Mouse (Mus musculus): ENCODE measurements around the gene Atic. TPM values are rescaled to one million over a fixed set of nuclear protein-coding genes. Genes with fewer than 3 reads are reported as not detected.

Atic gene
- polyA plus RNA-seq, 2 experiments = 56.0 to 67.8 TPM

DNA sequence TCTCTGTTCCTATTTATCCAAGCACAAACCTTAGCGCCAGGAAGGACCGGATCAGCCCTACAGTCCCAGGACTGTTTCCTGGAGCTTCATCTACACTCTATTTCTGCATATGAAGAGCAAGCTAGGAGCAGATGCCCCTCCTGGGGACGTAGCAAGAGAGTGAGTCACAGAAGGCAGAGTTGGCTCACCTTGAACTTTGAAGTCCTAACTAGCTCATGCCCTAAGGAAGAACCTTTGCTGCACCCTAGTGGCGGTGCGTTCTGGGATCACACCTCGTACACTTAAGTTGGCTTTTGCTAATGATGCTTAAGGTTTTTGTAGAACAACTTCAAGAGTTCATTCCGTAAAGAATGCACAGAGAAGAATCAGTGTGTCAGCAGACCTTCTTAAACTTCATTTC lies 25.3 kb upstream of the Atic start:
- Histone ChIP-seq H3K27ac (replicated peaks; ENCODE audit: low read depth, low read length) (no peak overlapping the region), H3K9ac (ENCODE audit: low read depth, low read length, severe bottlenecking) (no peak overlapping the region), H3K36me3 (ENCODE audit: control insufficient read depth, insufficient read depth, low read length) (no peaks in the 10 kb centered on the region), H3K4me1 (ENCODE audit: control insufficient read depth, insufficient read depth, low read length) (no peaks in the 10 kb centered on the region; the same call in 1 of the 2 replicates), H3K9me3 (ENCODE audit: control insufficient read depth, low read length) (no peaks in the 10 kb centered on the region), H3K4me2 (replicated peaks; ENCODE audit: low read depth, low read length, severe bottlenecking) (no peak overlapping the region), H3K27me3 (ENCODE audit: control insufficient read depth, insufficient read depth, low read length) (no peaks in the 10 kb centered on the region), H3K4me3 (replicated peaks; ENCODE audit: low read length) (no peak overlapping the region)
- DNase-seq (ENCODE audit: low spot score) = peak; percentile 69
- 19% methylated on average over 7 of the region's 7 CpGs for WGBS
- TF ChIP-seq POLR2A (IDR thresholded peaks at IDR 0.05; ENCODE audit: borderline replicate concordance, extremely low read depth, insufficient read depth, insufficient read length) = no peak
- no peak for ATAC-seq (ENCODE audit: low FRiP score, low read depth)

- ATAC-seq (ENCODE audit: low FRiP score, low read depth) (no peak), DNase-seq (ENCODE audit: low spot score) (no peak)
- no peaks in the 10 kb centered on the region for H3K4me1 ChIP-seq (ENCODE audit: control insufficient read depth, insufficient read depth, low read length)
- no peaks in the 10 kb centered on the region for H3K36me3 ChIP-seq (ENCODE audit: control insufficient read depth, insufficient read depth, low read length)
- WGBS = 82% methylated on average over 4 of the region's 4 CpGs
- no peak overlapping the region for H3K9ac ChIP-seq (ENCODE audit: low read depth, low read length, severe bottlenecking)
- H3K27ac ChIP-seq (replicated peaks; ENCODE audit: low read depth, low read length) = no peak overlapping the region
- no peak overlapping the region for H3K4me3 ChIP-seq (replicated peaks; ENCODE audit: low read length)
- no peaks in the 10 kb centered on the region for H3K9me3 ChIP-seq (ENCODE audit: control insufficient read depth, low read length)
- no peak overlapping the region for H3K4me2 ChIP-seq (replicated peaks; ENCODE audit: low read depth, low read length, severe bottlenecking)
- no peak for TF ChIP-seq POLR2A (IDR thresholded peaks at IDR 0.05; ENCODE audit: borderline replicate concordance, extremely low read depth, insufficient read depth, insufficient read length)
- H3K27me3 ChIP-seq (ENCODE audit: control insufficient read depth, insufficient read depth, low read length) = no peaks in the 10 kb centered on the region
These were observed 17.3 kb upstream of the Atic start for GRCm38 (mm10) chr1:71539641-71540040.

DNA sequence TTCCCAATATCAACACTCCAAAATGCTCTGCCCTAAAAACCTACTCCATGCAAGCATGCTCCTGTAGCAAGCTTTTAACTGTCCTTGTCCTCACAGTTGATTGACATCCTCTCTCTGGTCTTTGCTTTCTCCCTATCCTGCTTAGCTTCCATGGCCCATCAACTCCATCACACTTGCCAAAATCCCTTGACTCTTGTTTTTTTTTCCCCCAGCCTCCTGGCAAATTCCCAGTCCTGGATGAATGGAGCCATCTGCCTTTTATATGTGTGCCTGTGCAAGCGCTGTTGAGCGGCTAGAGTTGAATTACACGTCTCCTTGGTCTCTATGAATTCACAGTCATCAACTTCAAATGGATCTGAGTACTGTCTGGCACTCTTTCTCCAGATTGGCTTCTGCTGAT lies 16.5 kb upstream of the Atic start:
- no peaks in the 10 kb centered on the region for H3K4me1 ChIP-seq (ENCODE audit: control insufficient read depth, insufficient read depth, low read length)
- 77% methylated on average over 3 of the region's 3 CpGs for WGBS
- ATAC-seq (ENCODE audit: low FRiP score, low read depth) = no peak

DNA sequence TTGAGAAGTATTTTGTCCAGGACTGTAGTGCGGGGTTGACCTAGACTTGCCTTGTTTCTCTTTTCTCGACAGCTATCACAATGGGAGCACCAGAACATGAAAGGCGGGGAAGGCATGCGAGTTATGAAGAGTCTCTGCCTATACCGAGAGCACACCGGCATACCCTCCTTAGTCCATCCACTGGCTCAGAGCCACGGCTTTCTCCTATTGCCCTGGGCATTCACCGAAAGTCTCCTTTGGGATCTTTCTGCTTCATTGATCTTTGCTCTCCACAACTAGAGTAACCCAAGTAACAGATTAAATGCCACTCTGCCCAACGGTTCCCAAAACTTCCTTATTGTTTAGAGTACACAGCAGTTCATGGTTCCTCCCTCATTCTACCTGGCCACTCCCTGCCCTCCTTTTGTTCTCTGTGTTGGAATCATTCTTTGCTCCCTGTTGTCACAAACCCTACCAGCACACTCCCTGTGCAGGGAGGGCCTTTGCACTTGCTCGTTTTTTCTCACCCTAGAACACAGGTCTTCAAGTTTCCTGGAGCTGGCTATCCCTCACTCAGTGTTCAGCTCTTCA lies 6.2 kb upstream of the Atic start:
- Histone ChIP-seq H3K4me3 (replicated peaks; ENCODE audit: low read length) (no peak overlapping the region), H3K27me3 (ENCODE audit: control insufficient read depth, insufficient read depth, low read length) (no peaks in the 10 kb centered on the region), H3K9ac (ENCODE audit: low read depth, low read length, severe bottlenecking) (no peak overlapping the region), H3K9me3 (ENCODE audit: control insufficient read depth, low read length) (no peaks in the 10 kb centered on the region), H3K27ac (replicated peaks; ENCODE audit: low read depth, low read length) (no peak overlapping the region), H3K4me2 (replicated peaks; ENCODE audit: low read depth, low read length, severe bottlenecking) (no peak overlapping the region), H3K4me1 (ENCODE audit: control insufficient read depth, insufficient read depth, low read length) (no peaks in the 10 kb centered on the region), H3K36me3 (ENCODE audit: control insufficient read depth, insufficient read depth, low read length) (no peaks in the 10 kb centered on the region)
- DNase-seq (ENCODE audit: low spot score) (no peak), ATAC-seq (ENCODE audit: low FRiP score, low read depth) (no peak)
- no peak for TF ChIP-seq POLR2A (IDR thresholded peaks at IDR 0.05; ENCODE audit: borderline replicate concordance, extremely low read depth, insufficient read depth, insufficient read length)
- WGBS = 84% methylated on average over 10 of the region's 10 CpGs

More for the DNA sequence above, 16.5 kb upstream of the Atic start:
- no peak overlapping the region for H3K4me3 ChIP-seq (replicated peaks; ENCODE audit: low read length)
- no peaks in the 10 kb centered on the region for H3K27me3 ChIP-seq (ENCODE audit: control insufficient read depth, insufficient read depth, low read length)
- H3K9me3 ChIP-seq (ENCODE audit: control insufficient read depth, low read length) = no peaks in the 10 kb centered on the region
- DNase-seq (ENCODE audit: low spot score) = no peak
- no peak overlapping the region for H3K9ac ChIP-seq (ENCODE audit: low read depth, low read length, severe bottlenecking)
- no peaks in the 10 kb centered on the region for H3K36me3 ChIP-seq (ENCODE audit: control insufficient read depth, insufficient read depth, low read length)
- no peak overlapping the region for H3K27ac ChIP-seq (replicated peaks; ENCODE audit: low read depth, low read length)
- H3K4me2 ChIP-seq (replicated peaks; ENCODE audit: low read depth, low read length, severe bottlenecking) = no peak overlapping the region
- TF ChIP-seq POLR2A (IDR thresholded peaks at IDR 0.05; ENCODE audit: borderline replicate concordance, extremely low read depth, insufficient read depth, insufficient read length) = no peak

DNA sequence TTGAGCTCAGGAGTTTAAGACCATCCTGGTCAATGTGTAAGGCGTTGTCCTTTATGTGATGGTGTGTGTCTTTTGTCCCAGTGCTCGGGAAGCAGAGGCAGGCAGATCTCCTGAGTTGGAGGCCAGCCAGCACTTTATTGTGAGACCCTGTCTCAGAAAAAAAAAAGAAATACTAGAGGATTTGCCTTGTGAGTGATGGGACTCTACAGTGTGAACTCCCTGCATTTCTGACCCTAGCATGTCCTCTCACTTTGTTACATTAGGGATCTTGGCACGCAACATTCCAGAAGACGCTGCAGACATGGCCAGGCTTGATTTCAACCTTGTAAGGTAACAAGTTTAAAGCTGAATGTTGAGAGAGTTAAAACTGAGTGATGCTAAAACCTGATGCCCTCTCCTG lies 3.7 kb downstream of the Atic start:
- no peak for ATAC-seq (ENCODE audit: low FRiP score, low read depth)
- Histone ChIP-seq H3K9ac (ENCODE audit: low read depth, low read length, severe bottlenecking) (no peak overlapping the region), H3K9me3 (ENCODE audit: control insufficient read depth, low read length) (no peaks in the 10 kb centered on the region), H3K36me3 (ENCODE audit: control insufficient read depth, insufficient read depth, low read length) (peaks cover 58% of the 10 kb centered on the region), H3K4me2 (replicated peaks; ENCODE audit: low read depth, low read length, severe bottlenecking) (no peak overlapping the region), H3K4me3 (replicated peaks; ENCODE audit: low read length) (no peak overlapping the region), H3K27ac (replicated peaks; ENCODE audit: low read depth, low read length) (no peak overlapping the region), H3K27me3 (ENCODE audit: control insufficient read depth, insufficient read depth, low read length) (no peaks in the 10 kb centered on the region), H3K4me1 (ENCODE audit: control insufficient read depth, insufficient read depth, low read length) (no peaks in the 10 kb centered on the region)
- TF ChIP-seq POLR2A (IDR thresholded peaks at IDR 0.05; ENCODE audit: borderline replicate concordance, extremely low read depth, insufficient read depth, insufficient read length) = no peak
- no peak for DNase-seq (ENCODE audit: low spot score)
- 90% methylated on average over 4 of the region's 4 CpGs for WGBS

DNA sequence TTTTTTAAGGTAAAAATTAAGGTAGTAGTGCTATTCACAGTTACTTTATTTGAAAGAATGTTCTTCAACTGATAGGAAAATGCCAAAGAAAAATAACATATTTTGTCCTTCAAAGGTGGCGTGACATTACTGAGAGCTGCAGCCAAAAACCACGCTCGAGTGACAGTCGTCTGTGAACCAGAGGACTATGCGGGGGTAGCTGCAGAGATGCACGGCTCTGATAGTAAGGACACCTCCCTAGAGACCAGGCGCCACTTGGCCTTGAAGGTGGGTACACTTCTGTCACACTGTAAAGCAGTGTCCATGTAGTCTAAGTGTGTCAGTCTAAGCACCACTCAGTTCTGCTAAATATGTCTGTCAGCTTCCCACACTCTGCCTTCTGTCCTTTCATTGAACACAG lies 7.3 kb downstream of the Atic start:
- no peaks in the 10 kb centered on the region for H3K9me3 ChIP-seq (ENCODE audit: control insufficient read depth, low read length)
- H3K4me3 ChIP-seq (replicated peaks; ENCODE audit: low read length) = no peak overlapping the region
- no peak for TF ChIP-seq POLR2A (IDR thresholded peaks at IDR 0.05; ENCODE audit: borderline replicate concordance, extremely low read depth, insufficient read depth, insufficient read length)
- 94% methylated on average over 7 of the region's 7 CpGs for WGBS
- no peaks in the 10 kb centered on the region for H3K4me1 ChIP-seq (ENCODE audit: control insufficient read depth, insufficient read depth, low read length)
- H3K4me2 ChIP-seq (replicated peaks; ENCODE audit: low read depth, low read length, severe bottlenecking) = no peak overlapping the region
- H3K27me3 ChIP-seq (ENCODE audit: control insufficient read depth, insufficient read depth, low read length) = no peaks in the 10 kb centered on the region
- peaks cover 88% of the 10 kb centered on the region for H3K36me3 ChIP-seq (ENCODE audit: control insufficient read depth, insufficient read depth, low read length)
- H3K27ac ChIP-seq (replicated peaks; ENCODE audit: low read depth, low read length) = no peak overlapping the region
- no peak overlapping the region for H3K9ac ChIP-seq (ENCODE audit: low read depth, low read length, severe bottlenecking)
- ATAC-seq (ENCODE audit: low FRiP score, low read depth) (no peak), DNase-seq (ENCODE audit: low spot score) (no peak)
